Mouse (Mus musculus) embryonic fibroblast, embryonic 13.5 days (primary cell): Measurements from ENCODE around the gene 4933430I17Rik. TPM values are rescaled to one million over a fixed set of nuclear protein-coding genes. Genes with fewer than 3 reads are reported as not detected.
"Not testable (repeated sequence)": the region's sequence is repeated elsewhere in the genome, so short reads cannot be mapped to it uniquely, and the experiment has no call there.

ENCODE experiments used
- H3K27ac ChIP-seq: 2 replicates; pipeline ENCODE4 v1.5.1; 2012; ENCODE audit warnings: low read length, control low read depth, inconsistent platforms; ENCODE audit not compliant: insufficient read depth
- H3K4me1 ChIP-seq: 2 replicates; pipeline ENCODE4 v1.6.1; 2011; ENCODE audit warnings: low read length; ENCODE audit not compliant: control insufficient read depth, insufficient read depth
- H3K4me3 ChIP-seq: 2 replicates; pipeline ENCODE4 v1.5.1; 2011; ENCODE audit warnings: mild to moderate bottlenecking, control low read depth, low read length; ENCODE audit not compliant: insufficient read depth
- CTCF ChIP-seq: IDR thresholded peaks from 2 replicates; pipeline ENCODE4 v1.5.1; 2011; ENCODE audit warnings: mild to moderate bottlenecking, control low read depth, low read length, moderate library complexity, borderline replicate concordance; ENCODE audit not compliant: insufficient read depth
- POLR2A ChIP-seq: IDR thresholded peaks from 2 replicates; pipeline ENCODE4 v1.6.1; 2011; ENCODE audit warnings: low read depth, mild to moderate bottlenecking, control low read depth, low read length, moderate library complexity
- polyA plus RNA-seq: library from polyadenylated mRNA; stranded (reverse); fragments of >200 nt; gene quantifications from 2 replicates; pipeline ENCODE4 v1.2.4, GENCODE M21; 2011; ENCODE audit warnings: low read depth; ENCODE audit not compliant: missing spikeins, insufficient read length

4933430I17Rik gene
- polyA plus RNA-seq, 1 experiment, result 0.39 TPM

GRCm38 (mm10) chr4:62568359-62568758 is 43.2 kb downstream of the 4933430I17Rik start:
- H3K27ac ChIP-seq, result no peak overlapping the region
- TF ChIP-seq CTCF (no peak), POLR2A (no peak)
- no peaks in the 10 kb centered on the region for H3K4me1 ChIP-seq
- H3K4me3 ChIP-seq, result no peak overlapping the region

- no peak overlapping the region for H3K4me3 ChIP-seq
- no peaks in the 10 kb centered on the region for H3K4me1 ChIP-seq
- no peak overlapping the region for H3K27ac ChIP-seq
- TF ChIP-seq CTCF, result no peak
- TF ChIP-seq POLR2A, result no peak
These were observed 44.4 kb downstream of the 4933430I17Rik start for GRCm38 (mm10) chr4:62569603-62570002.

- Histone ChIP-seq H3K4me1 (no peaks in the 10 kb centered on the region), H3K27ac (no peak overlapping the region)
- no peak for TF ChIP-seq CTCF
- no peak for TF ChIP-seq POLR2A
These were observed 44.9 kb downstream of the 4933430I17Rik start for GRCm38 (mm10) chr4:62570029-62570428.

GRCm38 (mm10) chr4:62582365-62583264 is 57.4 kb downstream of the 4933430I17Rik start:
- Histone ChIP-seq H3K4me3 (no peak overlapping the region), H3K27ac (no peak overlapping the region), H3K4me1 (no peaks in the 10 kb centered on the region)
- no peak for TF ChIP-seq CTCF
- TF ChIP-seq POLR2A, result no peak

More at GRCm38 (mm10) chr4:62570029-62570428, 44.9 kb downstream of the 4933430I17Rik start:
- no peak overlapping the region for H3K4me3 ChIP-seq

GRCm38 (mm10) chr4:62583265-62584092 is 58.3 kb downstream of the 4933430I17Rik start:
- no peaks in the 10 kb centered on the region for H3K4me1 ChIP-seq
- no peak overlapping the region for H3K4me3 ChIP-seq
- TF ChIP-seq POLR2A (no peak), CTCF (no peak)
- no peak overlapping the region for H3K27ac ChIP-seq

GRCm38 (mm10) chr4:62587067-62587466 is 61.9 kb downstream of the 4933430I17Rik start:
- TF ChIP-seq POLR2A (no peak), CTCF (no peak)
- Histone ChIP-seq H3K4me3 (no peak overlapping the region), H3K27ac (no peak overlapping the region), H3K4me1 (no peaks in the 10 kb centered on the region)

GRCm38 (mm10) chr4:62590878-62591277 is 65.7 kb downstream of the 4933430I17Rik start:
- H3K27ac ChIP-seq, result no peak overlapping the region
- TF ChIP-seq POLR2A, result no peak
- no peak overlapping the region for H3K4me3 ChIP-seq
- no peaks in the 10 kb centered on the region for H3K4me1 ChIP-seq

GRCm38 (mm10) chr4:62591326-62591725 is 66.2 kb downstream of the 4933430I17Rik start:
- Histone ChIP-seq H3K4me3 (no peak overlapping the region), H3K27ac (no peak overlapping the region), H3K4me1 (peaks cover 1% of the 10 kb centered on the region)
- TF ChIP-seq CTCF, result no peak

GRCm38 (mm10) chr4:62593546-62594240 is 68.5 kb downstream of the 4933430I17Rik start:
- not testable (repeated sequence) for H3K27ac ChIP-seq, H3K4me3 ChIP-seq, H3K4me1 ChIP-seq
